Mouse (Mus musculus) megakaryocyte, embryonic 14.5 days (primary cell): ENCODE measurements around the gene Tsr3.

ENCODE experiments used
- FLI1 ChIP-seq: IDR thresholded peaks from 2 replicates; pipeline ENCODE4 v1.6.1; 2012; ENCODE audit warnings: low read length, inconsistent platforms, mixed read lengths
- GATA1 ChIP-seq: IDR thresholded peaks from 3 replicates; pipeline ENCODE4 v1.6.1; 2012; ENCODE audit warnings: mixed read lengths, low read length, inconsistent platforms, borderline replicate concordance

DNA sequence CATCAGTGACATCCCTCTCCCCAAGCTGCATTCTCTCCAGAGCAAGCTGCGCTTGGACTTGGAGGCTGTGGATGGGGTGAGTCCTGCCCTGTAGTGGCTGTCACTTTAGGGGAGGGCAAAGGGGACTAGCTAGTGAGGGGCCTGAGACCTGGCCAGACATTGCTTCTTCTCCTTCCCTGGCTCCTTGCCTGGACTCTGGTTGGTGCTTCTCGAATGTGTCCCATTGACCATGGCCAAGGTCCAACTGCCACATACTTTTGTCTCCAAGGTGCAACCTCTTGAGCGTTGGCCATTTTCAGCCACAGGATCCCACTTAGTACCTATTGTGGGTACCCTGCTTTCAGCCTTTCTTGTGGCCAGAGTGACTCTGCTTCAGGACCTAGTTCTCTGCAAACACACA lies 9.3 kb upstream of the Tsr3 start:
- TF ChIP-seq GATA1: no peak
- no peak for TF ChIP-seq FLI1
